Mouse (Mus musculus) cerebellum, adult 18-20 months (tissue): ENCODE data around the gene Amn.

Experiments used
- DNase-seq, 2 experiments: peaks; one replicate each; pipeline ENCODE4 v3.0.0; 2021

Amn gene

GRCm38 (mm10) chr12:111271406-111271805 is 511 bp downstream of the Amn start:
- no peak for DNase-seq

DNA sequence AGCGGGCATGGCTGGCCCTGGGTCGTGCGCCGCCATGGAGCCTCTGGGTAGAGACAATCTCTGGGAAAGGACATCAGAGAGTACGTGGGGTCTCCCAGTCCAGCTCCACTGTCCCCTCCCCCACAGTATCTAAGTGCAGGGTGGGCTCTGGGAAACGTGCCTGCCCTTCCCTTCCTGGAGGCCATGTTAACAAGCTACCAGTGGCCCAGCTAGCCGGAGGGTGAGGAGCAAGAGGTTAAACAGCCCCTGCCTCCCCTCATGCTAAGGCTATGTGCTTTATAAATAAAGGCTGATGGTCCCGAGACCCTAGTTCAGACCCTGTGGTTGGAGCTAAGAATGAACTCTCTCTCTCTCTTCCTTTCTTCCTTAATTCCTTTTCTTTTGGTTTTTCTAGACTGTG is 1.1 kb downstream of the Amn start:
- no peak for DNase-seq

DNA sequence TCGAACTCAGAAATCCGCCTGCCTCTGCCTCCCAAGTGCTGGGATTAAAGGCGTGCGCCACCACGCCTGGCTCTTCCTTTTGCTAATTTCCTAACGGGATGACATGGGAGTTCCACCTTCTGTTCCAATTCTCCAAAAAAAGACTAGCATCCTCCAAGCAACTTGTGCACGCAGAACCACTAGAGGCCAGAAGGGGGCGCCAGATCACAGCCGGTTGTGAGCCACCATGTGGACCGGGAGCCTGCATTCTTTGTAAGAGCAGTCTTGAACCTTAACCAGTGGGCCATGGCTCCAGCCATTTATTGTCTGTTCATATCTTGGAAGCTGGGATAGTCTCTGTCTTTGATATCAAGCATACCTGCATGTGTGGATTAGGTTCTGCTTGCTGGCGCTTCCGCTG is 1.5 kb downstream of the Amn start:
- DNase-seq, result peak; percentile 82 to 88

GRCm38 (mm10) chr12:111274006-111274405 is 3.1 kb downstream of the Amn start:
- DNase-seq, result no peak

GRCm38 (mm10) chr12:111274447-111275149 is 3.7 kb downstream of the Amn start:
- peak in 1 of 2 experiments; percentile 36 for DNase-seq

GRCm38 (mm10) chr12:111275150-111275841 is 4.4 kb downstream of the Amn start:
- peak; percentile 25 to 44 for DNase-seq

GRCm38 (mm10) chr12:111276371-111276770 is 5.5 kb downstream of the Amn start:
- no peak for DNase-seq

DNA sequence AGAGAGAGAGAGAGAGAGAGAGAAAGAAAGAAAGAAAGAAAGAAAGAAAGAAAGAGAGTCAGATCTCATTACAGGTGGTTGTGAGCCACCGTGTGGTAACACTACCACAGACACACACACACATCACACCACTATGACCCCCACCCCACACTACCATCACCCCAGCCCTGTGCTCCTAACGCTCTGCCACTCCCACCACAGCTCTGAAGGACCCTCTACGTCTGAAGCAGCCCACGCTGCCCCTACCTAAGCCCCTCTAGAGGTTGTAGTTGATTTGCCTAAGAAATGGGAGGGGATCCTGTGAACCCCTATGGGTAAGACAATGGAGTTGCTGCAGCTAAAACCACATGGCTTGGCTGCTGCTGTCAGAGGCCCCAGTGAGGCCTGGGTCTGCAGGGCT is 12.7 kb downstream of the Amn start:
- no peak for DNase-seq

GRCm38 (mm10) chr12:111284532-111284931 is 13.6 kb downstream of the Amn start:
- no peak for DNase-seq

- DNase-seq, result peak; percentile 51 to 52
These were observed 22.1 kb downstream of the Amn start for GRCm38 (mm10) chr12:111293025-111293424.

DNA sequence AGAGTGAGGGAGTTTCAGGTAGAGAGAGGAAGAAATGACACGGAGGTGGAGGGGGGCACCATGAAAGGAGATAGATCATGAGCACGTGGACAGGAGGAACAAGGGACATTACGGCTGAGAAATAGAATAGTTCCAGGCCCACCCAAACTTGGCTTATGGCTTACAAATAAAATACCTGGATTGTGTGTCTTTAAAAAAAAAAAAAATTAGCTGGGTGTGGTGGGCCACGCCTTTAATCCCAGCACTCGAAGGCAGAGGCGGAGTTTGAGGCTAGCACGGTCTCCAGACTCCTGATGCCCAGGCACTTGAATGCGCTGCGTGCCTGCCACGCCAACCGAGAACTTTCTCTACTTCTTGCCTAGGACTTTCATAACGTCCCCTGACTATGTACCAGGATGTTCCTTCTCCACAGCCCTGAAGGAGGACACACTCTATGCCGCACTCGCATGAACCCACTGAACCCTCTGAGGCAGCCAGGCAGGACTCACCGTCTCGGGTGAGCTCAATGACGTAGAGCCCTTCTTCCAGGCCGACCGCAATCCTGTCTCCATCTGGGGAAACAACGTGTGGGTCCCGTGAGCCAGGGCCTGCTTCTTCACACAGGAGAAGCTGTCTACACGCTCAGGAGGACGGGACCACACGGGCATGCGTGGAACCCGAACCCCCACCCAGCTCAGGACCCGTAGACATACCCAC is 30.6 kb downstream of the Amn start:
- no peak for DNase-seq

DNA sequence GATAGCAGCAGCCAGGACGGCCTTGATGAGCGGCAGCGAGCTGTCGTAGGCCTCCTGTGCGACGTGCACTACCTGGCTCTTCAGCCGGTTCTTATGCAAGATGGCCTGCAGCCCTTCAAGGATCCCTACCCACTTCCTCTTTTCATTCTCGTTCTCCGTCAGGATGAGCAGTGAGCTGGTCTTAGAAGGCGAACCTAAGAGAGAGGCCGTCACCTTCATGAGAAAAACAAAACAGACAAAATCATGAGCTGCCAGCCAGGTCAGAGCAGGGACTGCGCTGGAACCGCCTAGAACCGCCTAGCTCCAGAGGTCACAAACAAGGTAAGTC is 31.1 kb downstream of the Amn start:
- no peak for DNase-seq

- no peak for DNase-seq
These were observed 32.9 kb downstream of the Amn start for GRCm38 (mm10) chr12:111303702-111304337.

GRCm38 (mm10) chr12:111306821-111307220 is 35.9 kb downstream of the Amn start:
- DNase-seq, result no peak

DNA sequence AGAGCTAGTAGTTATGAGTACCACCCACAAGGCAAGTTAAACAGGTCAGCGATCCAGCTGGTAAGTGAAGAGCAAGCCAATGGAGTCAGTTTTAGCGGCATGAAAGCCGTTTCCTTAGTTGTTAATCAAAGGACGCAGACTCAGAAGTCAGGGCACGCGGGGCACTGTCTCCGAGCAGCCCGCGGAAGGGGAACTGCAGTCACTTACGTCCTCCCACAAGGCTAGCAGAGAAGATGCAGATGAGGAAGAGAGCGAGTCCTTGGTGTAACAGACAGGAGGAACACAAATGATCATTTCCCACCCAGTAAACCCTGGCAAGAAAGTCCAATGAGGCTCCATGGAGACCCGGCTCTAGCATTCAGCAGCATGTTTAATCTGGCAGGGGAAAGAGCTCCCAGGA is 38.4 kb downstream of the Amn start:
- DNase-seq, result no peak

DNA sequence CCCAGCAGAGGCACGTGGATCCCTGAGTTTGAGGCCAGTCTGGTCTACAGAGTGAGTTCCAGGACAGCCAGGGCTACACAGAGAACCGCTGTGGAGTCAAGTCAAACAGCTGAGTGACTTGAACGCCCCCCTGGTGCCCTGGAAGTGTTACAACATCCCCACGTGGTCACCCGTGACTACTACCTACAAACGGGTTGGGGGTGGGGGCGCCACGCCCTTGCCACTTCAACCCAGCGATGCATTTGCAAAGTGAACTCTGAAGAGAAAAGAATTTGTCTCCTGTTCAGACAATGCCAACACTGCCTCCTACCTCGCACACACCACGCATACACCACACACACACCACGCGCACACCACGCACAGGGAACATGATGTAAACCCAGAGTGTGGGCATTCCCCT is 39.0 kb downstream of the Amn start:
- no peak for DNase-seq

DNA sequence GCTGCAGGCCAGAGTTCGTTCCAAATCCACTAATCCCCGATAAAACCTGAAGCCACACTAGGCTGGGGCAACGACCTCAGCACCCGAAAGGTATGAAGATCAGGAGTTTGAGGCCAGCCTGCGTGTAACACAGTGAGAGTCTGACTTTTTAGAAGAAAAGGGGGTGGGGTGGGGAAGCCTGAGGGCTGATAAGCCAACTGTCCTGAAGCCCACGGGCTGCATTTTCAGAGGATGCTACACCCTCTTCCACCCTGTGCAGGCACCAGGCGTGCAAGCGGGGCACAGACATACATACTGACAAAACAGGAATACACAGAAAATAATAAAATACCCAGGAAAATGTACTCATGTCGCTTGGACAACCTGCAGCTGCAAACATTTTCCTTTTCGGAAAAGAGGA is 40.9 kb downstream of the Amn start:
- DNase-seq, result no peak

- DNase-seq, result no peak
These were observed 43.4 kb downstream of the Amn start for GRCm38 (mm10) chr12:111314273-111314672.

DNA sequence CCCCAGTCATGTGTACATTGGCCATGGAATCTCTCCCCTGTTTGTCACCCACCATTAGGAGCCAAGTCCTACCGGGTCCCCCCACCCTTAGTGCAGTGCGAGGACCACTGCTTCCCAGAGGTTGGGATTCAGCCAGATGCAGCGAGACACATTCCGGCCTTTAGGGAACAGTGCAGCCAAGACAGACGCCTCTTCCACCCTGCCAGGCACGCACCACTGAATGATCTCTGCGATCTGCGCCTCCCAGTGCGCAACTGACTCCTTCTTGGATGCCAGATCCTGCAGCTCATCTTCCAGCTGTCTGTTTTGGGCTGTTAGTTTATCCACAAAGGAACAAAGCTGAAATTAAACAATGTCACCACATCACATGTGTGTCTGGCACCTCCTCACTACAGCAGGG is 46.8 kb downstream of the Amn start:
- no peak for DNase-seq

GRCm38 (mm10) chr12:111320549-111320948 is 49.7 kb downstream of the Amn start:
- DNase-seq, result no peak

DNA sequence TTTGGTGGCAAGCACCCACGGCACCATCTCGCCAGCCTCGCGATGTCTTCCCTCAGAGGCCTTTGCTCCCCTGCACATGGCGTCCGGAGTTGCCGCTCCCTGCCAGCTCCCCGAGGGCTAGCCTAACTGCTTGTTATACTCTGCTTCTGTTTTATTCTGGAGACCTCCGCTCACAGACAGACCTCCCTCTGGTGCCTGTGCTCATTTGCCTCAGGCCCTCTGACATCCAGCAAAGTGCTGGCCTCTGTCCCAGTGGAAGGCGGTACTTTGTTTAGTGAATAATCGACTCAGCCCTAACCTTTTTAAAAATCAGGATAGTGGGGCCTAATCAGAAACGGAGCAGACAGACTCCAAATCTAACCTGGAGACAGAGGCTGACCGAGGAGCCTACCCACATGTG is 50.9 kb downstream of the Amn start:
- no peak for DNase-seq

GRCm38 (mm10) chr12:111323423-111323822 is 52.5 kb downstream of the Amn start:
- no peak for DNase-seq

DNA sequence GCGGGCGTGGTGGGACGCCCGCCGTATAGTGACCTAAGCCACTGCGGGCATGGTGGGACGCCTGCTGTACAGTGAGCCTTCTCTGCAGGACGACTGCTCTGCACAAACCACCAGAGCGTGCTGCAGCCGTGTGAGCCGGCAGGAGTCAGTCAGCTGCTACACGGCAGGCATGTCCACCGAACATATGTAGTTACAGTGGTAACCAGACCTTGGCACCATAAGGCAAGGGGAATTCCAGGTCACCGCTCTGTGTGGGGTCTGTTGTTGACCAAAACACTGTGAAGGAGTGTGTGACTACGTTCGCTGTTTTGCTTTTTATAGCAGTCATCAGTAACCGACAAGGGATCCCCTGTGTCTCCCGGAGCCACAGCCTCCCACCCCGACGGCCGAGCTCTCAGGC is 53.6 kb downstream of the Amn start:
- DNase-seq, result peak; percentile 68 to 70

- no peak for DNase-seq
These were observed 54.1 kb downstream of the Amn start for GRCm38 (mm10) chr12:111324949-111325348.
